9 mouse cellular contexts compared by ENCODE assay signal in the genomic region with DNA sequence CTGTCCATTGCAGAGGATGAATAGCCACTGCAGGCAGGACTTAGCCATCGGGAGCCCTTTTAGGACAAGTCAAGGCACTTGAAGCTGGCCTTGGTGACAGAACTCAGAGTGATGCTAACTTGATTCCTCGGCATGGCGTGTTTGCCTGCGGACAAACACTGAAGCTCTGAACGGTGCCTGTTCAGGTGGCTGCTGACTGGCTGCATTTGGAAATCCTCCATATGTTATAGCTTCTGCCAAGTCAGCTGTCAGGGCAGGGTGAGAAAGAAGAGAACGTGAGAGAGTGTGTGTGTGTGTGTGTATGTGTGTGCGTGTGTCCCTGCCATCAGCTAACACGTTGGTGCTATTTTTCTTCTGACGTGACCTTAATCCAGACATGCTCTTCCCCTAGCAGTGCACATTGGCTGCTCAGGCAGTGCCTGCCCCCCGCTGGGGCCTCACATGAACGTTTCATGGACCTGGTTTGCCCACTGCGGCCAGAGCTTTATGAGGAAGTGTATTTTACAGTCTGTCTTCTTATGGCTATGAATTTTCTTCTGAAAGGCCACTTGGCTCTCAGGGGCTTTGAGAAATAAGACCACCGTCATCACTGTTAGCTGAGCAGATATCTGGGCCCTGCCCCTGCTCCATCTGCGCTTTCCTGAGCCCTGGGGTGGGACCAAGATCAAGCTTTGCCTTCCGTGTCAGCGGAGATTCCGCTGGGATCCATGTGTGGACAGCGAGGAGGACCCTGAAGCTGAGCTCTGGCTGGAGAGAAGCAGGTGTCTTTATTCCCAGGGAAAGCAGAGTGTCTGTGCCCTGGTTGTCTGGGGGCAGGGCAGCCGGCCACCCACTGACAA. TPM values are rescaled to one million over a fixed set of nuclear protein-coding genes. Genes with fewer than 3 reads are reported as not detected.
DNase-seq lines count a peak whose midpoint lies in the region; ATAC-seq and TF ChIP-seq lines count a peak whose summit lies in the region.
"Had no signal": no experiment of that assay in that cellular context is flagged by ENCODE, and none has a peak within 500 bp of the region (broad histone marks: within the 10 kb centered on the region; RNA-seq: fewer than 3 reads in every experiment).

No protein-coding gene starts in this region.

- no peak overlapping the region for H3K9ac ChIP-seq in forebrain, postnatal 0 days
- H3K9ac ChIP-seq in intestine, postnatal 0 days (ENCODE audit: low read depth, low read length) = no peak overlapping the region

- peak overlapping the region; percentile 75 for H3K27ac ChIP-seq in forebrain, postnatal 0 days (ENCODE audit: low read depth, low read length)
- H3K27ac ChIP-seq in intestine, postnatal 0 days (ENCODE audit: low read depth, low read length) = no peak overlapping the region
- H3K27ac ChIP-seq: kidney, postnatal 0 days had no signal

- peaks cover 35% of the 10 kb centered on the region for H3K4me1 ChIP-seq in forebrain, postnatal 0 days (ENCODE audit: insufficient read depth)
- peaks cover 9% of the 10 kb centered on the region; the same call in 1 of the 2 replicates for H3K4me1 ChIP-seq in intestine, postnatal 0 days (replicated peaks; ENCODE audit: control insufficient read depth, insufficient read depth, low read length)

- no peak overlapping the region for H3K4me2 ChIP-seq in forebrain, postnatal 0 days (ENCODE audit: low read depth)
- H3K4me2 ChIP-seq in intestine, postnatal 0 days (replicated peaks; ENCODE audit: low read depth) = no peak overlapping the region

- 53% methylated on average over 19 of the region's 19 CpGs for WGBS in forebrain, postnatal 0 days
- 65% methylated on average over 19 of the region's 19 CpGs for WGBS in intestine, postnatal 0 days

- H3K9me3 ChIP-seq in forebrain, postnatal 0 days (ENCODE audit: low read length) = no peaks in the 10 kb centered on the region
- H3K9me3 ChIP-seq in intestine, postnatal 0 days (ENCODE audit: control insufficient read depth) = no peaks in the 10 kb centered on the region

- no peaks in the 10 kb centered on the region for H3K27me3 ChIP-seq in forebrain, postnatal 0 days (ENCODE audit: insufficient read depth, low read length)
- H3K27me3 ChIP-seq in intestine, postnatal 0 days (replicated peaks; ENCODE audit: control insufficient read depth, insufficient read depth, low read length) = no peaks in the 10 kb centered on the region

- no peak overlapping the region for H3K4me3 ChIP-seq in forebrain, postnatal 0 days (ENCODE audit: low read depth, low read length)
- H3K4me3 ChIP-seq in intestine, postnatal 0 days (ENCODE audit: low read depth, low read length) = no peak overlapping the region

- no peak for ATAC-seq in forebrain, postnatal 0 days
- ATAC-seq in intestine, postnatal 0 days = no peak

- H3K36me3 ChIP-seq in forebrain, postnatal 0 days (ENCODE audit: insufficient read depth) = peaks cover 10% of the 10 kb centered on the region
- H3K36me3 ChIP-seq in intestine, postnatal 0 days (ENCODE audit: control insufficient read depth, insufficient read depth) = peaks cover 11% of the 10 kb centered on the region

- TF ChIP-seq CTCF in forebrain, postnatal 0 days (IDR thresholded peaks at IDR 0.05; ENCODE audit: low read depth) = no peak
- peak; percentile 38 for TF ChIP-seq CTCF in intestine, postnatal 0 days (IDR thresholded peaks at IDR 0.05; ENCODE audit: low read depth)

- peak; percentile 94 for DNase-seq in heart, adult 11 months
- no peak for DNase-seq in heart, adult 8-10 months (ENCODE audit: low spot score)
- DNase-seq in NIH3T3 (ENCODE audit: low read depth) = peak; percentile 20
- DNase-seq in forebrain, postnatal 0 days = no peak
- no peak for DNase-seq in urinary bladder, postnatal 14 days (ENCODE audit: low spot score)
- DNase-seq in frontal cortex, postnatal 25 days (ENCODE audit: low spot score in 2 of 2) = no peak
- DNase-seq in right cerebral cortex, postnatal 25 days = no peak

RNA-seq across cellular contexts. Expression of a gene that starts 38.2 kb away (rescaled TPM):
- 10 to 100 TPM; 33.0 to 42.1 (median 39.3) TPM for total RNA-seq in heart, adult 8-10 months (2022)
- total RNA-seq in forebrain, postnatal 0 days (2014; rRNA removed) = 7.4 and 9.9 TPM in 2 replicates
- 1.4 and 2.5 TPM in 2 replicates for polyA plus RNA-seq in forebrain, postnatal 0 days (2015; fragmentation: Nextera tagmentation; extraction: Ambion mirVana)
- 1.0 and 1.3 TPM in 2 replicates for polyA plus RNA-seq in intestine, postnatal 0 days (2015; fragmentation: Nextera tagmentation; extraction: Ambion mirVana)

RNA-seq across cellular contexts. Expression of a gene that starts 47.5 kb away (rescaled TPM):
- total RNA-seq in heart, adult 8-10 months (2022) = 10 to 100 TPM; 20.0 to 24.4 (median 23.4) TPM
- total RNA-seq in forebrain, postnatal 0 days (2014; rRNA removed) = 120 and 122 TPM in 2 replicates
- polyA plus RNA-seq in forebrain, postnatal 0 days (2015; fragmentation: Nextera tagmentation; extraction: Ambion mirVana) = 89.2 and 97.5 TPM in 2 replicates
- polyA plus RNA-seq in intestine, postnatal 0 days (2015; fragmentation: Nextera tagmentation; extraction: Ambion mirVana) = 25.2 and 28.3 TPM in 2 replicates

RNA-seq across cellular contexts. Expression of a gene that starts 59.4 kb away (rescaled TPM):
- 10 to 100 TPM in 2 of 4 experiments, 1 to 10 TPM in 2; 6.9 to 11.2 (median 8.7) TPM for total RNA-seq in heart, adult 8-10 months (2022)
- 2.8 and 5.1 TPM in 2 replicates for total RNA-seq in forebrain, postnatal 0 days (2014; rRNA removed)
- 2.0 and 2.6 TPM in 2 replicates for polyA plus RNA-seq in forebrain, postnatal 0 days (2015; fragmentation: Nextera tagmentation; extraction: Ambion mirVana)
- polyA plus RNA-seq in intestine, postnatal 0 days (2015; fragmentation: Nextera tagmentation; extraction: Ambion mirVana) = 2.8 and 3.4 TPM in 2 replicates

Comparison
In these comparisons a context has a peak if more than half of its experiments do, and no peak if none do; other contexts are left out.
1. DNase-seq: peak in heart, adult 11 months (single experiment) and NIH3T3 (single experiment); none in heart, adult 8-10 months (single experiment), forebrain, postnatal 0 days (single experiment), urinary bladder, postnatal 14 days (single experiment), frontal cortex, postnatal 25 days (0 of 2) and right cerebral cortex, postnatal 25 days (single experiment).